10 mouse cellular contexts compared by ENCODE assay signal in the genomic region with DNA sequence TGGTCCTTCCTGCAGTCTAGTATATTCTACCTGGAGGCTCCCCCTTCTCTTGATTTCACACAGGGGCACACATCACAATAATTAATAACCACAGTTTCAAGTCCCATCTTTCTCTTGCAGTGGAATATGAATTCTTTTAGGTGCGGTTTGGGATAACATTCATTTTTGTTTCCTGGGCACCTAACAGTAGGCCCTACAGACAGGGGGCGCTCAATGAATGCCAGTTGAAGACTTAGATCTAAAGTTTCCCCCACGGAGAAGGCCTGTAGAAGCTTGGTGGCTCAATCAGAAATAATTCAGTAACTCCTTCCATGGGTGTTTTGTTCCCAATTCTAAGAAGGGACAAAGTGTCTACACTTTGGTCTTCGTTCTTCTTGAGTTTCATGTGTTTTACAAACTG. TPM values are rescaled to one million over a fixed set of nuclear protein-coding genes. Genes with fewer than 3 reads are reported as not detected.
DNase-seq lines count a peak whose midpoint lies in the region; ATAC-seq lines count a peak whose summit lies in the region.
"Had no signal": no experiment of that assay in that cellular context is flagged by ENCODE, and none has a peak within 500 bp of the region (broad histone marks: within the 10 kb centered on the region; RNA-seq: fewer than 3 reads in every experiment).

No protein-coding gene starts in this region.

- H3K4me3 ChIP-seq in heart, embryonic 11.5 days (ENCODE audit: low read depth, low read length) = no peak overlapping the region
- H3K4me3 ChIP-seq in forebrain, embryonic 11.5 days (ENCODE audit: low read depth, low read length) = no peak overlapping the region
- H3K4me3 ChIP-seq: heart, embryonic 15.5 days; liver, embryonic 13.5 days had no signal

- no peak overlapping the region for H3K4me2 ChIP-seq in heart, embryonic 11.5 days
- no peak overlapping the region for H3K4me2 ChIP-seq in forebrain, embryonic 11.5 days (ENCODE audit: low read depth, low read length, severe bottlenecking)
- H3K4me2 ChIP-seq: heart, embryonic 15.5 days; liver, embryonic 13.5 days had no signal

- H3K27me3 ChIP-seq in heart, embryonic 11.5 days (ENCODE audit: control insufficient read depth, insufficient read depth, low read length) = no peaks in the 10 kb centered on the region
- no peaks in the 10 kb centered on the region for H3K27me3 ChIP-seq in forebrain, embryonic 11.5 days (ENCODE audit: control insufficient read depth, insufficient read depth, low read length)
- H3K27me3 ChIP-seq: heart, embryonic 15.5 days; liver, embryonic 13.5 days had no signal

- H3K9me3 ChIP-seq in heart, embryonic 11.5 days (replicated peaks; ENCODE audit: control insufficient read depth, low read length) = no peaks in the 10 kb centered on the region
- no peaks in the 10 kb centered on the region for H3K9me3 ChIP-seq in forebrain, embryonic 11.5 days (ENCODE audit: control insufficient read depth, low read length)
- H3K9me3 ChIP-seq: heart, embryonic 15.5 days; liver, embryonic 13.5 days had no signal

- H3K9ac ChIP-seq in heart, embryonic 11.5 days (ENCODE audit: low read depth, low read length) = no peak overlapping the region
- no peak overlapping the region for H3K9ac ChIP-seq in forebrain, embryonic 11.5 days (ENCODE audit: low read length)
- H3K9ac ChIP-seq: heart, embryonic 15.5 days; liver, embryonic 13.5 days had no signal

- DNase-seq in heart, adult 8-10 months (ENCODE audit: low spot score) = peak; percentile 28
- peak; percentile 45 for DNase-seq in urinary bladder, postnatal 14 days (ENCODE audit: low spot score)
- DNase-seq in urinary bladder, postnatal 36 days (ENCODE audit: low spot score in 2 of 2) = no peak
- DNase-seq in layer of hippocampus, adult 9-10 months (ENCODE audit: low spot score) = peak; percentile 16
- DNase-seq in forebrain, embryonic 11.5 days (ENCODE audit: low spot score) = no peak
- no peak for DNase-seq in spleen, postnatal 14 days (ENCODE audit: low spot score in 2 of 2)
- DNase-seq: liver, embryonic 13.5 days had no signal

- H3K4me1 ChIP-seq in heart, embryonic 11.5 days (ENCODE audit: control insufficient read depth, insufficient read depth, low read length) = peaks cover 5% of the 10 kb centered on the region; the same call in 1 of the 2 replicates
- no peaks in the 10 kb centered on the region for H3K4me1 ChIP-seq in forebrain, embryonic 11.5 days (replicated peaks; ENCODE audit: control insufficient read depth, insufficient read depth, low read length)
- H3K4me1 ChIP-seq: heart, embryonic 15.5 days; liver, embryonic 13.5 days had no signal

- no peak for ATAC-seq in heart, embryonic 11.5 days (replicated peaks; ENCODE audit: insufficient number of reproducible peaks, low FRiP score, low TSS enrichment)
- no peak for ATAC-seq in megakaryocyte-erythroid progenitor cell, adult 5-6 weeks (replicated peaks; ENCODE audit: low FRiP score, low TSS enrichment, poor library complexity, severe bottlenecking)
- ATAC-seq in forebrain, embryonic 11.5 days (replicated peaks; ENCODE audit: low FRiP score) = no peak

- H3K27ac ChIP-seq in heart, embryonic 11.5 days (ENCODE audit: low read depth, low read length) = no peak overlapping the region
- no peak overlapping the region for H3K27ac ChIP-seq in forebrain, embryonic 11.5 days (ENCODE audit: low read depth, low read length)
- H3K27ac ChIP-seq: heart, embryonic 15.5 days; liver, embryonic 13.5 days had no signal

- 70% methylated on average over 4 of the region's 4 CpGs for WGBS in heart, embryonic 11.5 days (ENCODE audit: insufficient replicate concordance)
- WGBS in forebrain, embryonic 11.5 days = 76% methylated on average over 4 of the region's 4 CpGs

- no peaks in the 10 kb centered on the region; the same call in 1 of the 2 replicates for H3K36me3 ChIP-seq in heart, embryonic 11.5 days (ENCODE audit: control insufficient read depth, insufficient read depth, low read length)
- no peaks in the 10 kb centered on the region; the same call in 1 of the 2 replicates for H3K36me3 ChIP-seq in forebrain, embryonic 11.5 days (ENCODE audit: control insufficient read depth, insufficient read depth, low read length)
- H3K36me3 ChIP-seq: heart, embryonic 15.5 days; liver, embryonic 13.5 days had no signal

RNA-seq across cellular contexts. Expression of gene Ubap1l, which starts 11.6 kb away (rescaled TPM):
- total RNA-seq in heart, adult 8-10 months (2022) = under 1 TPM in 2 of 4 experiments, not detected in 2; 0.27 to 0.40 TPM
- 0.23 and 0.73 TPM in 2 replicates for polyA plus RNA-seq in heart, embryonic 11.5 days (2014; fragmentation: Nextera tagmentation; extraction: Ambion mirVana)
- not detected in 2 replicates for total RNA-seq in megakaryocyte-erythroid progenitor cell, adult 5-6 weeks (2014; fragmentation: Nextera tagmentation)
- 0.56 TPM in 1 of 2 replicates, not detected in the other for total RNA-seq in megakaryocyte-erythroid progenitor cell, adult 5-6 weeks (2017)
- polyA plus RNA-seq in forebrain, embryonic 11.5 days (2014; fragmentation: Nextera tagmentation; extraction: Ambion mirVana) = 0.52 and 0.73 TPM in 2 replicates
- polyA plus RNA-seq: liver, embryonic 13.5 days had no signal

RNA-seq across cellular contexts. Expression of gene Kbtbd13, which starts 19.0 kb away (rescaled TPM):
- total RNA-seq in heart, adult 8-10 months (2022) = 1 to 10 TPM; 2.4 to 3.6 (median 3.1) TPM
- 0.94 and 2.1 TPM in 2 replicates for polyA plus RNA-seq in heart, embryonic 11.5 days (2014; fragmentation: Nextera tagmentation; extraction: Ambion mirVana)
- total RNA-seq in megakaryocyte-erythroid progenitor cell, adult 5-6 weeks (2014; fragmentation: Nextera tagmentation) = not detected in 2 replicates
- total RNA-seq in megakaryocyte-erythroid progenitor cell, adult 5-6 weeks (2017) = not detected in 2 replicates
- polyA plus RNA-seq in forebrain, embryonic 11.5 days (2014; fragmentation: Nextera tagmentation; extraction: Ambion mirVana) = 0.29 and 0.48 TPM in 2 replicates

RNA-seq across cellular contexts. Expression of gene Rasl12, which starts 25.9 kb away (rescaled TPM):
- 1 to 10 TPM; 5.5 to 8.0 (median 6.0) TPM for total RNA-seq in heart, adult 8-10 months (2022)
- polyA plus RNA-seq in heart, embryonic 11.5 days (2014; fragmentation: Nextera tagmentation; extraction: Ambion mirVana) = 2.2 and 2.5 TPM in 2 replicates
- total RNA-seq in megakaryocyte-erythroid progenitor cell, adult 5-6 weeks (2014; fragmentation: Nextera tagmentation) = not detected in 2 replicates
- 0.46 TPM in 1 of 2 replicates, not detected in the other for total RNA-seq in megakaryocyte-erythroid progenitor cell, adult 5-6 weeks (2017)
- 6.7 and 7.2 TPM in 2 replicates for polyA plus RNA-seq in forebrain, embryonic 11.5 days (2014; fragmentation: Nextera tagmentation; extraction: Ambion mirVana)

RNA-seq across cellular contexts. Expression of gene Pdcd7, which starts 26.5 kb away (rescaled TPM):
- total RNA-seq in heart, adult 8-10 months (2022) = 10 to 100 TPM; 13.3 to 16.8 (median 16.0) TPM
- polyA plus RNA-seq in heart, embryonic 11.5 days (2014; fragmentation: Nextera tagmentation; extraction: Ambion mirVana) = 6.3 and 6.9 TPM in 2 replicates
- 7.6 and 11.1 TPM in 2 replicates for total RNA-seq in megakaryocyte-erythroid progenitor cell, adult 5-6 weeks (2014; fragmentation: Nextera tagmentation)
- 13.1 and 21.6 TPM in 2 replicates for total RNA-seq in megakaryocyte-erythroid progenitor cell, adult 5-6 weeks (2017)
- polyA plus RNA-seq in forebrain, embryonic 11.5 days (2014; fragmentation: Nextera tagmentation; extraction: Ambion mirVana) = 13.1 and 15.6 TPM in 2 replicates

RNA-seq across cellular contexts. Expression of gene Slc51b, which starts 50.3 kb away (rescaled TPM):
- total RNA-seq in heart, adult 8-10 months (2022) = not detected
- not detected in 2 replicates for polyA plus RNA-seq in heart, embryonic 11.5 days (2014; fragmentation: Nextera tagmentation; extraction: Ambion mirVana)
- total RNA-seq in megakaryocyte-erythroid progenitor cell, adult 5-6 weeks (2014; fragmentation: Nextera tagmentation) = not detected in 2 replicates
- not detected in 2 replicates for total RNA-seq in megakaryocyte-erythroid progenitor cell, adult 5-6 weeks (2017)
- not detected in 2 replicates for polyA plus RNA-seq in forebrain, embryonic 11.5 days (2014; fragmentation: Nextera tagmentation; extraction: Ambion mirVana)
- polyA plus RNA-seq: heart, embryonic 15.5 days; liver, embryonic 13.5 days had no signal

Comparison
In these comparisons a context has a peak if more than half of its experiments do, and no peak if none do; other contexts are left out.
1. DNase-seq: peak in heart, adult 8-10 months (single experiment), urinary bladder, postnatal 14 days (single experiment) and layer of hippocampus, adult 9-10 months (single experiment); none in urinary bladder, postnatal 36 days (0 of 2), forebrain, embryonic 11.5 days (single experiment) and spleen, postnatal 14 days (0 of 2).
2. RNA of gene Rasl12, which starts 25.9 kb away (total RNA-seq): 5.5 to 8.0 TPM in heart, adult 8-10 months; 0.46 TPM in megakaryocyte-erythroid progenitor cell, adult 5-6 weeks; every median in the first group is over 4 times any median in the second.